Mouse (Mus musculus): ENCODE results near the gene Tram2.

Gene Tram2

DNA sequence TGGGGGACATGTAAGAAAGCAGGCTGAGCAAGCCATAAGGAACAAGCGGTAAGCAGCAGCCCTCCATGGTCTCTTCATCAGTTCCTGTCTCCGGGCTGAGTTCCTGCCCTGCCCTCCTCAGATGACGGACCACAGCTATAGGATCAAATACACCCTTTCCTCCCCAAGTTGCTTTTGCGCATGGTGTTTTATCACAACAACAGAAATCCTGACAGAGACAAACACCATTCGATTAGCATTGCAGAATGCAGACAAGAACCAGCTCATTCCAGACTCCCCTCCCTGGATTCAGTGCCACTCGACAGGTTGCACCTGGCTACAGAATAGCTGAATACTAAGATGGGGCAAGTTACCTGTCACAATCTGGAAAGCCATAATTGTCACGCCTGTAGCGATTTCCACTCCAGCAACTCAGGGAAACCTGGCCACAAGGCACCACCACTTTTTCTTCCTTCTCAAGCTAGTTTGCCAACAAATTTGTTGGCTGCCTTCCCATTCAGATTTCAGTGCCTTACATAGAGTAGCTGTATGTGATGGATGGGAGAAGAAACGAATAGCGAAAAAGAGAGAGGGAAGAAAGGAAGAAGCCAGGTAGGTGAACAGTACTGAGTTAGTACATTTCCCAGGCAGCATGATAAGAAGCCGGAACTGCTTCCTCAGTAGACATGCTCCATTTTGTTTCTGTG, 11.3 kb downstream of the Tram2 start:
- DNase-seq (ENCODE audit: low spot score): no peak

DNA sequence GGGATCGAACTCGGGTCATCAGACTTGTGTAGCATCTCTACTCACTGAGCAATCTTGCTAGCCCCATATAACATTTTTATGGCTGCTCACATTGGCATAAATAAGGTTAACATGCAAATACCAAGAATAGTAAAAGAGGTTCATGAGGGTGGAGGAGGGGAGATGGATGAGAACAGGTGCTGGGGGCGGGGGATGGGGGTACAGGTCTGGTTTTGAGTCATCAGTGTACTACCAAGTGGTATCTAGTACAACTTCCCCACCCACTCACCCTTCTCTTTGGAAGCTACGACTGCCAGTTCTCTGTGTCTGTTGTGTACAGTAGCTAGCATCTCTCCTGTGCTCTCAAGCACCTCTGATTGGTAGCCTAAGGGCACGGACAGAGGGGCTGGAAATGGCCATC, 14.9 kb downstream of the Tram2 start:
- DNase-seq (ENCODE audit: low spot score): no peak

DNA sequence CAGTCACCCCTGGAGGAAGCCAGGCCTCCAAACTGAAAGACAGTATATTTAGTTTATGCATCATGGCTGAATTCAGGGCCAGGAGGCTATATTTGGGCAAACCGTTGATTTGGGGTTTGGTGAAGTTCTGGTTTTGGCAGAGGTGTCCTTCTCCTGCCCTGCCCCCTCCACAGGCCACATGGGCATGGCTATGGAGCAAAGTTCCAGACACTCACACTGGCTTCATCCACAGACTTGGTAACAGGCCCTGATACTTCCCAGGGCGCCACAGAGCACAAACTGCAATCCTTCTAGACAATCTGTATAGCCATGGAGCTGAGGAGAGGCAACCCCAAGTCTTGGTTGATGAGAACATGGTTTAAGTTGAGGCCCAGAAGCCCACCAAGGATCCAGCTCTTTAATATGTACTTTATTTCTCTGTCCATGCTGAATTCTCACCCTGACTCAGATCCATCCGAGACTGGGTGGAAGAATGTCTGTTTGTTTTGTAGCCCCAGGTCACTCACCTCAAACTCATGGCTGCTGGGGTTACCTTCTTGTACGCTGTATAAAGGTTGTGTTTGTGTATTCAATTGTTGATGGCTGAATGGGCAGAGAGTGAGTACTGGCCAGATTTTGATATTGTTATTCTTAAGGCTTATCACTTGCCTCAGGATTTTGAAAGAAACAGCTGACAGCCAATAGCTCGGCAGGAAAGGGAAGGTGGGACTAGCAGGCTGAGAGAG, 19.5 kb downstream of the Tram2 start:
- DNase-seq (ENCODE audit: low spot score): no peak

DNA sequence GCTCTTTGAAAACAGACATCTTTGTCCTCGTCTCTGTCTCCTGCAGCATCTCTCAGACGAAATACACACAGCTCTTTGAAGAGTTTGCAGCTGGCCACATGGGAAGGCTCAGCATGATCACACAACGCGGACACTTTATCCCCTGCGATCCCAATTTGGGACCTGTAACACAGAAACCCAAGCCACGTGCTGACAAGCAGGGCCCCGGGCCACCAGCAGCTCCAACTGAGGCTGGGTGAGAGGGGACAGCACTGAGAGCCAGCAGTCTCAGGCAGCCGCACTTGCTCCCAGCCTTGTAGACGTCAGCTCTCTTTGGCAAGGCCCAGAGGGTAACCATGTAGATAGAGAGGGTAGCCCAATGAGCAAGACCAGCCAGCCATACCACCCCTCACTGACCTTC, 26.0 kb downstream of the Tram2 start:
- DNase-seq (ENCODE audit: low spot score): no peak

GRCm38 (mm10) chr1:21052608-21053007, 26.4 kb downstream of the Tram2 start:
- no peak for DNase-seq (ENCODE audit: low spot score)

GRCm38 (mm10) chr1:21052132-21052545, 26.9 kb downstream of the Tram2 start:
- DNase-seq (ENCODE audit: low spot score): no peak

- no peak for DNase-seq (ENCODE audit: low spot score)
Measured at GRCm38 (mm10) chr1:21049005-21049404, 30.0 kb downstream of the Tram2 start.

DNA sequence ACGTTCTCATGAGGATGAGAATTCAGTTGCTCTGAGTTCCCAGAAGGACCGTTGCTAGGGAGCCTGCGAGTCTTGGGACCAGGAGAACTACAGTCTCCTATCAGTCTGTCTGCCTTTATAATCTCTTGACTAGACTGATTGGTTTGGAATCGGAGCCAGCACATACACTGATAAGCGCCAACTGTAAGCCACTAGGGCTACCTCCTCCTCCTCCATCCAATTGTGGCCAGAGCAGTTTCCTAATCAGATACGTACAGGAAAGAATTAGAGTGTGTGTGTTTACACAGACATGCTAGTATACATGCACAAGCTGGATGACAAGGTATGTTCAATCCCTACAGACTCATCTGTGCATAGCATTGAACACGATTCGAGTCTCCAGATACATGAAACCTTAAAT, 30.6 kb downstream of the Tram2 start:
- DNase-seq (ENCODE audit: low spot score): no peak

- no peak for DNase-seq (ENCODE audit: low spot score)
Measured at GRCm38 (mm10) chr1:21042461-21042860, 36.6 kb downstream of the Tram2 start.

DNA sequence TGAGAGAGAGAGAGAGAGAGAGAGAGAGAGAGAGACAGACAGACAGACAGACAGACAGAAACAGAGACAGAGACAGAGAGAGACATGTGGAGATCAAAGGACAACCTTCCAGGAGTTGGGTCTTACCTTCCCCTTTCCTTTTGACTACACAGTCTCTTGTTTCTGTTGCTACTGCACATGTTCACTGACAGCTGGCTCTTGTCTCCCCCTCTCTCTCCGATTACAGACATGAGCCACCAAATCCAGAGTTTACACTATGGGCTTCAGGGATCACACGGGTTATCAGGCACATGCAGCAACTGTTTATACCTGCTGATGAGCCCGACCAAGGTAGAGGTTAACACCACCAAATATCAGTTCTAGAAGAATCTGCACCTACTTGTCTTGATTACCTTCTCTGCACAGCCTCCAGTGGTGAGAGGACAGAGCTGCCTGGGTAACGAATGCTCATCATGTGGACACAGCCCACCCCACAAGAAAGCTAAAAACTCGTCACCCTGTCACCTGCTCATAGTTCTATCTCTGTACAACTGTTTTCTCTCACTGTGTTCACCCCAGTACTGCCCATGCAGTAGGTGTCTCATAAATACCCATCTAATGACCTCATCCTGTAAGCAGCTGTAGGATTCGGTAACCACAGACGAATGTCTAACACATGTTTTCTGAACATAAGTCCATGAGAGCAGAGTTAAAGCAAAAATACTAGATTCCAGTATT, 38.3 kb downstream of the Tram2 start:
- no peak for DNase-seq (ENCODE audit: low spot score)

GRCm38 (mm10) chr1:21040173-21040572, 38.9 kb downstream of the Tram2 start:
- no peak for DNase-seq (ENCODE audit: low spot score)

DNA sequence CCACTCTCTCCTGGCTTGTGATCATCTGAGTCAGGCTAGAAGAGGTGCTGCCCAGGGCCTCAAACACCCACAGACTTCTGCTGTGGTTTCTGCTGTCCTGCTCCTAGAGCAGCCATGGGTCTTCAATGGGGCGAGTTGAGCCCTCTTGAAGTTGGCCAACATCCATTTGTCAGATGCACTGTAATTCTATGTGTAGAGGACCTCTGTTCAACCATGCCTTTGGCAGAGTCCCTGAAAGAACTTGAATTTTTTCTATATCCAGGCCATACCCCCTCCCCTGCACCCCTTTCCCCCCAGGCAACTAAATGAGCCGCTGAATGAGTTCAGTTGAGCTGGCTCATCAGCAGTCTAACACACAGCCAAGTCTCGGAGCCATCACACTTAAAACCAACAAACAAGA, 39.5 kb downstream of the Tram2 start:
- DNase-seq (ENCODE audit: low spot score): no peak

GRCm38 (mm10) chr1:21037881-21038601, 41.0 kb downstream of the Tram2 start:
- DNase-seq (ENCODE audit: low spot score): no peak

DNA sequence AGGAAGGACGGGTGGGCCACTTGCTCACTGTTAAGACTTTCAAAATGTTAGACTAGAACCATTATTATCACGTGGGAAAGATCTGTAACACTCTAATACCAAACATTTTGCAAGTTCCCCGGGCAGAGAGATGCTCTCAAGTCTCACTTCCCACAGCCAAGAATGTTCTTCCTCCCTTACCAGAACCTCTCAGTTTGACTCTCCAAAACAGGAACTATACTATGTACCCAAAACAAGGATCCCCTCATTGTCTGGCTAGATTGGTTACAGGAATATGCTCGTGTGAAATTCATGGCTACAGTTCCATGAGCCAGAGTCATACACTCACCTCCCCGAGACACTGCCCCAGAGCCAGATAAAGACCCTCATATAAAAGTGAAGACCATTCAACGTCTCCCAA, 43.2 kb downstream of the Tram2 start:
- DNase-seq (ENCODE audit: low spot score): no peak

DNA sequence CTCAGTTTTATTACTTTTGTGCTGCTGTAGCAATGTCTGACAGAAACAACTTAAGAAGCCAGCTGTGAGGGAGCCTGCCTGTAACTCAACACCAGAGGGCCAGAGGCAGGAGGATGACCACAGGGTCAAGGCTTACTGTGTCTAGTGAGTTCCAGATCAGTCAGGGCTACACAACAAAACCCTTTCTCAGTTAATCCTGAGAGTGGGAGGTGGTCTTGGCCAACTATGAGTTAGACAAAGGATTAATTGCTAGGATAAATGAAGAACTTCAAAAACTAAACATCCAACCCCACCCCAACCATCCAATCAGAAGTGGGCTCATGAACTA, 45.3 kb downstream of the Tram2 start:
- DNase-seq (ENCODE audit: low spot score): no peak

GRCm38 (mm10) chr1:21033065-21033791, 45.8 kb downstream of the Tram2 start:
- DNase-seq (ENCODE audit: low spot score): no peak

DNA sequence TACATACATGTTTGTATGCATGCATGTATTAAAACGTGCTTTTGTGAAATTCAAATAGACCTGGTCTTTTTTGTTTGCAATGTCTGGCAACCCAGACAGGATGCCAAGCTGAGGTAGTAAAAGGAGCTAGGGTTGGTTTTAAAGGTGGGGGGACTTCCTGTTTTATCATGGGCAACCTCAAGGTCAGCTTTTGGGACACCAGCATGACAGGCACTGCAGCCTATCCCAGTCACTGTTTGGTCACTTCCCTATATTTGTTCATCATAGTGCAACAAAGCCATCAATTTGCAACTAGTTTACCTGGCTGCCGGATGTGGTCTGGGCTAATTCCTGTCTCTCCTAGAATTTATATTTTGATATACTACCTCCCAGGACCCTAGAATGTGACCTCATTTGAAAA, 47.4 kb downstream of the Tram2 start:
- DNase-seq (ENCODE audit: low spot score): no peak

DNA sequence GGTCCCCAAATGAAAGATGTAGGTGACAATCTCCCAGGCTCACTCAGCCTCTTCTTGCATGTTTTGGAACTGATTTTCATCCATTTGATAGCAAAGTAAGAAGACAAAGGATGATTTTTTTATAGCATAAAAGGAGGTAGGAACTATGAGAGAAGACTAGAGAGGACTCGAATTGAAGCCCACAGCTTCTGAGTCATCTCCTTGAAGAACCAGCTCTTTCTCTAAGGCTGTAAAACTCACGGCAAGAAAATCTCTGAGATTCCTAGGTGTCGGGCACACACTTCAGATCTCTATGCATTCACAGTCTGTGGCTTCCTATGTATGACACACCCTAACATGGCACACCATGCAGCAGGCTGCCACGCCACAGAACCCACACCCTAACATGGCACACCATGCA, 50.0 kb downstream of the Tram2 start:
- no peak for DNase-seq (ENCODE audit: low spot score)

- no peak for DNase-seq (ENCODE audit: low spot score)
Measured at GRCm38 (mm10) chr1:21026534-21026933, 52.5 kb downstream of the Tram2 start.

GRCm38 (mm10) chr1:21025203-21025602, 53.8 kb downstream of the Tram2 start:
- DNase-seq (ENCODE audit: low spot score): no peak

- DNase-seq (ENCODE audit: low spot score): no peak
Measured at GRCm38 (mm10) chr1:21023101-21023500, 55.9 kb downstream of the Tram2 start.

DNA sequence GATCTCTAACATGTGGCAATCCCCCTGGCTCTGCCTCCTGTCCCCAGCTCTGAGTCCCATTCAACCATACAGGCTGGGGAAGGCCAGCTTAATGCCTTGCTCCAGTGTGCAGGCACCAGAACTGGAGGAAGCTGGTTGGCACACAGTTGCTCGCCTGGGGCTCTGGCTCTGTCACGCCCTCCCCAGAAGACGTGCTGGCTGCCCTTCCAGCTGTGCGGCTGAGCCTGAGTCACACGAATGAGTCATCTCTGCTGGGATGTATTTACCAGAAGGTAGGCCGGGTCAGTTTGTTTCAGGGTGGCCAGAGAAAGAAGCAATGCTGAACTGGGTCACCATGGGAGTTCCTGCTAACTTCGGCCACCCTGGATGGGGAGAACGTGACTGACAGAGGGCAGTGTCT, 64.6 kb downstream of the Tram2 start:
- DNase-seq (ENCODE audit: low spot score): peak; percentile 30

All from urinary bladder, postnatal 10 days (tissue).